Mouse (Mus musculus) hindbrain, embryonic 15.5 days (tissue): ENCODE measurements at regions not wholly inside any gene's neighbourhood (a gene's known extent, or its start where the extent isn't known, plus 50 kb on each side); places are given as distances from the start of the nearest gene placed in this dataset.

Source experiments
- ATAC-seq: fragments of 200-750 bp; cut with Nextera tagmentation; 2 replicates; pipeline ENCODE4 v1.8.0; 2017; ENCODE audit warnings: low read depth, moderate number of reproducible peaks, moderate TSS enrichment; ENCODE audit not compliant: low FRiP score
- H3K27ac ChIP-seq: fragments of 300-500 bp; sonication (generic); replicated peaks from 2 replicates; pipeline ENCODE4 v1.5.1; 2015; ENCODE audit warnings: mild to moderate bottlenecking, inconsistent platforms
- H3K27me3 ChIP-seq: fragments of 300-500 bp; sonication (generic); 2 replicates; pipeline ENCODE4 v1.6.1; 2015; ENCODE audit warnings: control low read depth, inconsistent platforms
- H3K36me3 ChIP-seq: fragments of 300-500 bp; sonication (generic); 2 replicates; pipeline ENCODE4 v1.6.1; 2015; ENCODE audit warnings: control low read depth, inconsistent platforms
- H3K4me1 ChIP-seq: fragments of 300-500 bp; sonication (generic); replicated peaks from 2 replicates; pipeline ENCODE4 v1.6.1; 2015; ENCODE audit warnings: control low read depth, inconsistent platforms
- H3K4me2 ChIP-seq: fragments of 300-500 bp; sonication (generic); 2 replicates; pipeline ENCODE4 v1.6.1; 2015; ENCODE audit warnings: moderate library complexity, mild to moderate bottlenecking, inconsistent platforms
- H3K4me3 ChIP-seq: fragments of 300-500 bp; sonication (generic); 2 replicates; pipeline ENCODE4 v1.5.1; 2015; ENCODE audit warnings: mild to moderate bottlenecking, inconsistent platforms
- H3K9ac ChIP-seq: fragments of 300-500 bp; sonication (generic); 2 replicates; pipeline ENCODE4 v1.6.1; 2015; ENCODE audit warnings: inconsistent platforms
- H3K9me3 ChIP-seq: fragments of 300-500 bp; sonication (generic); 2 replicates; pipeline ENCODE4 v1.6.1; 2016; ENCODE audit warnings: control low read depth, inconsistent platforms
- WGBS: fragments of 180-500 bp; shearing (Covaris S2); methylation state at CpG from one replicate; pipeline ENCODE4 v1.1.7; 2015; 5-methylcytosine and 5-hydroxymethylcytosine counted together

DNA sequence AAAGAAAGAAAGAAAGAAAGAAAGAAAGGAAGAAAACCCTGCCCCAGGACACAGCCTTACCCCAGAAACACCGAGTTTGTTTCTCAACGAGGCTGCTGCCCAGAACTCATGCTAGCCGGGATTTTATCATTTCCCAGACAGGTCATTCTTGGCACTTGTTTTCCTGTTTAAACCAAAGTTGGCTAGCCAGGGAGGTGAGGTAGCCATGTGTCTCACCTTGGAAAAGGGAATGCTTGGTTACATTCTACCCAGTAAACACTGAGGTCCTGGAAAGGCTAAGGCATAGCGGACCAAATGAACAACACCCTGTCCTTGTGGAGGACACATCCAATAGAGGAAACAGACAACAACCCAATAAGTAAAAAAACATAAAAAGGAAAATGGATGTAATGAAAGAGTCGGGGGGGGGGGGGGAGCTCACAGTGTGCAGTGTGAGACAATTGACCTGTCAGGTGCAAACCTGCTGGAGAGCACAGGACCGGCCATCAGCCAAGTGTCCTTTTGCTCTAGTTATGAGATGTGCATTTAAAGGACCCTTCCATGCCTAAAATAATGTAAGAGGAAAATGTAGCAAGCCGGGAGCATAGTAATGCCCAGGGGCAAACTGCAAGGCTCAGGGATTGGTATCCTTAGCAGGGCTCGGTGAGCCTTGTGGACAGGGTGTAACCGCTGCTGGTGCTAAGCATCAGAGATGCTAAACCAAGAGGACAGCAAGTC lies 78.2 kb upstream of the Fzd7 start:
- Histone ChIP-seq H3K4me2 (no peak overlapping the region), H3K36me3 (no peaks in the 10 kb centered on the region), H3K27me3 (no peaks in the 10 kb centered on the region), H3K27ac (no peak overlapping the region), H3K9me3 (no peaks in the 10 kb centered on the region), H3K4me3 (no peak overlapping the region), H3K9ac (no peak overlapping the region), H3K4me1 (no peaks in the 10 kb centered on the region)
- ATAC-seq = no peak
- 89% methylated on average over 9 of the region's 9 CpGs for WGBS

DNA sequence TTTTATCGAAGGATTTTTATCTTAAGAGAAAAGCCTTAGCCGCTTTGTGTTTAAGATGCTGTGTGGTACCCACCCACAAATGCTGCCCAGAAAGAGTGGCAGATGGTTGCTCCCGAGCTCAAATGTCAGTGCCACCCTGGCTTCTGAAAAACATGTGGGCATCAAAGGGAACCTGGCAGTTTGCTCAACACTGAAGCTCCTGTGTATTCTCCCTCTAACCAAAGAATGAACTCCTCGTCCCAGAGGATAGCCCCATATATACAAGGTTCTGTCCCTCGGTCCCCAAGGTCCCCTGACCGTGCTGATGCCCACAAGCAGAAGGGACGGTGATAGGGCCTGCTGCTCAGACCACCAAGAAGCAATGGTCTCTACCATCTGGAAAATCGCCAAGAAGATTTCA lies 76.9 kb upstream of the Fzd7 start:
- no peak overlapping the region for H3K9ac ChIP-seq
- no peak overlapping the region for H3K27ac ChIP-seq
- H3K4me2 ChIP-seq = no peak overlapping the region
- no peaks in the 10 kb centered on the region for H3K9me3 ChIP-seq
- H3K4me1 ChIP-seq = no peaks in the 10 kb centered on the region
- WGBS = 70% methylated on average over 8 of the region's 8 CpGs
- no peak for ATAC-seq
- H3K27me3 ChIP-seq = no peaks in the 10 kb centered on the region
- no peak overlapping the region for H3K4me3 ChIP-seq
- H3K36me3 ChIP-seq = no peaks in the 10 kb centered on the region

DNA sequence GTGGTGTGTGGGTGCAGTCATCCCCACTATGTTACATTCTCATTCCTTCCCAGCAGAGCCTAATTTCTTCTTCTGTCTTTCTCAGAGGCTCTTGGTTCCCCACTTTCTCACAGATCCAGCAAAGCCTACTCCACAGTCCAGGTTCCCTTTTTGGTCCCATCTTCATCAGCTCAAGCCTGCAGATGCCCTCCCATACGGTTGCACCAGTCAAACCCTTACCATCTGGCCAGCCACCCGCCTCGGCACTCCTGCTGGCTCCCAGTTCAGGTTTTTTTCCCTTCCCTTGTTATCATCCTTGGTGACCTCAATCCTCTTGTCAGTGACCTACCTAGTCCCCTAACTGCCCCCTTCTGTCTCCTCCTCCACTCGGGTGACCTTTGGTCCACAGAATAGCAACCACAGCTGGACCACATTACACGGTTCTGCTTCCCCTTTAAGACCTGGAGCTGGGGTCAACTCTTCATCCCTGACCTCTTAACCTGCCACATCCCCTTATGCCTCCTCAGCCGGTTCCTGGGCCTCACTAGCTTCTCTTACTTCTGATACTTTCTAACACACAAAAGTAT lies 75.4 kb upstream of the Fzd7 start:
- no peaks in the 10 kb centered on the region for H3K27me3 ChIP-seq
- 10% methylated on average over 6 of the region's 6 CpGs for WGBS
- no peaks in the 10 kb centered on the region for H3K4me1 ChIP-seq
- no peak for ATAC-seq
- no peak overlapping the region for H3K4me3 ChIP-seq
- no peak overlapping the region for H3K4me2 ChIP-seq
- H3K27ac ChIP-seq = no peak overlapping the region
- no peaks in the 10 kb centered on the region for H3K9me3 ChIP-seq
- H3K9ac ChIP-seq = no peak overlapping the region
- no peaks in the 10 kb centered on the region for H3K36me3 ChIP-seq

DNA sequence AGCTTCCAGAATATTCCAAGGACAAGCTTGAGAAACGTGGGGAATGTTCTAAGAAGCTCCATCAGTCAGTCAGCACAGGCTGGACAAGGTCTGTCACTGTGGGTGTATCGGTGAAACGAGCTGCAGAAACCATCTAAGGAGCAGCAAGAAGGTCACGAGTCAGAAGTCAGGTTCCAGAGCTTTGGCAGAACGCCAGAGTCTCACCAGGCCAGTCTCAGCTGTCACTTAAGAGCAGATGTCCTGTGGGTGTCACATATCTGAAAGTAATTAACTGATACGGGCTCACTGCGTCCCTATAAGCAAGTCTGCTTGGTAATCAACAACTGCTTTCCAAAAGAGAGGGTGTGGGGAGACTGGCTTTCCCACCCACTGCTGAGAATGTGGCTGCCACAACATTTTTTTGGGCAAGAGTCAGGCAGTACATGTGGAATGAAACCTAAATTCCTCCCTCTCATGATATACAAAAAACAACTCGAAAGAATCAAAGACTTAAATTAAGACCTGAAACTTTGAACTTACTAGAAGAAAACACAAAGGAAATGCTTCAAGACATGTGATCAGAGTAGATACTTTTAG lies 72.6 kb upstream of the Fzd7 start:
- Histone ChIP-seq H3K4me1 (peaks cover 7% of the 10 kb centered on the region; the same call in 1 of the 2 replicates), H3K4me3 (no peak overlapping the region), H3K27me3 (no peaks in the 10 kb centered on the region), H3K9me3 (no peaks in the 10 kb centered on the region), H3K27ac (no peak overlapping the region), H3K36me3 (no peaks in the 10 kb centered on the region), H3K9ac (no peak overlapping the region), H3K4me2 (no peak overlapping the region)
- no peak for ATAC-seq
- 36% methylated on average over 8 of the region's 8 CpGs for WGBS

DNA sequence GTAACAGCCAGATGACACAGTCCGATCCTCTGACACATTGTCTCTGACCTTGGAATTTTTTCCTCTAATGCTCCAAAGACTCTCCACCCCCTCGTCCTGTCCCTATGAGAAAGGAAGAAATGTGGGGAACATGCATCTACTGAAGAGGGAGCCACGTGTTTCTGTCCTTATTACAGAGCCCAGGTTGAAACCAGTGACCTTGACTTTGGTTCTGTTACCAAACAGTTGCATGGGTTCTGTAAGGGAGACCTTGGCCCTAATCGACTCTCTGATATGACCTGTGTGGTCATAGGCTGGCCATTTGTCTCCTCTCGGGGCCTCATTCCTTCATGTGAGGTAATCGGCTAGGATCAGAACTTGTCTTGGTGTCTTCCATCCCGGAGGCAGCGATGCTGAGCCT lies 69.0 kb upstream of the Fzd7 start:
- H3K9ac ChIP-seq = no peak overlapping the region
- no peak overlapping the region for H3K4me3 ChIP-seq
- no peaks in the 10 kb centered on the region for H3K27me3 ChIP-seq
- no peak overlapping the region for H3K4me2 ChIP-seq
- peaks cover 21% of the 10 kb centered on the region for H3K4me1 ChIP-seq
- H3K36me3 ChIP-seq = no peaks in the 10 kb centered on the region
- H3K27ac ChIP-seq = no peak overlapping the region
- no peak for ATAC-seq
- WGBS = 91% methylated on average over 8 of the region's 8 CpGs
- no peaks in the 10 kb centered on the region for H3K9me3 ChIP-seq

DNA sequence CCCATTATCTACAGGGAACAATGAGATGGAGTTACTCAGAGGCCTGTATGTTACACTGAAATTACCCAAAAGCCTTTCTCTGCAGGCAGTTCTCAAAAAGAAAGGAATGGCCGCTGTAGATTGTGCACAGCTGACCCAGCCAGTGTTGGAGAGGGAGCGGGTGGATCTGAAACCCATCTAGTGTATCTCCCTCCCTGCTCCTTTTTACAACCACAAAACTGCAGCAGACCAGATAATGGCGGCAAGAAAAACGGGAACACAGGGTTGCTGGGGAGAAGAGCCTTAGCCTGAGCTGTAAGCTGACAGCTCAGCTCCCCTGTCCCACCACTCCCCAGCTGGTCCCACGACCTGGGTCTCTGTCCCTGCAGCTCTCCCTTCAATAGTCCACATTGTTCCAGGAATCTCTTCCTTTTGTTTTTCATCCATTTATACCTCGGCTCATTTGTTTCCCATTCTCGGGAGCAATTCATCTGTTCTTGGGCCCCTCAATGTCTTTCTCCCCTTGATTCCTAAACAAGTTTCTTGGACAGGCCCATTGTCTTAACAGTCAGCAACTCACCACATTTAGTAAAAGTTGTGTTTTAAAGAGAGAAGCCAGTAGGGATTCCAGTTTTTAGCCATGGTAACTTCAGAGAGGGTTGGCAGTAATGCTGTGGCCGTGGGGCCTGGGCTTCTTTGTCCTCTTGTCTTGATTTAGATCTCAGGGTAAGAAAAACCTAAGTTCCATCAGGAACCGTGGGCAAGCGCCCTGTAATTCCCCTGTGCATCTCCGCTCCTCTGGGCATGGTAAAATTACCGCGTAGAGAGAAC lies 67.6 kb upstream of the Fzd7 start:
- Histone ChIP-seq H3K4me3 (no peak overlapping the region), H3K9ac (no peak overlapping the region), H3K27ac (0 out of 2 replicates have a peak overlapping the region, but pooled peaks have one; percentile 7), H3K27me3 (no peaks in the 10 kb centered on the region), H3K36me3 (no peaks in the 10 kb centered on the region), H3K4me1 (peaks cover 21% of the 10 kb centered on the region), H3K4me2 (no peak overlapping the region), H3K9me3 (no peaks in the 10 kb centered on the region)
- ATAC-seq = peak; percentile 60; the same call in 1 of the 2 replicates
- WGBS = 37% methylated on average over 13 of the region's 13 CpGs

DNA sequence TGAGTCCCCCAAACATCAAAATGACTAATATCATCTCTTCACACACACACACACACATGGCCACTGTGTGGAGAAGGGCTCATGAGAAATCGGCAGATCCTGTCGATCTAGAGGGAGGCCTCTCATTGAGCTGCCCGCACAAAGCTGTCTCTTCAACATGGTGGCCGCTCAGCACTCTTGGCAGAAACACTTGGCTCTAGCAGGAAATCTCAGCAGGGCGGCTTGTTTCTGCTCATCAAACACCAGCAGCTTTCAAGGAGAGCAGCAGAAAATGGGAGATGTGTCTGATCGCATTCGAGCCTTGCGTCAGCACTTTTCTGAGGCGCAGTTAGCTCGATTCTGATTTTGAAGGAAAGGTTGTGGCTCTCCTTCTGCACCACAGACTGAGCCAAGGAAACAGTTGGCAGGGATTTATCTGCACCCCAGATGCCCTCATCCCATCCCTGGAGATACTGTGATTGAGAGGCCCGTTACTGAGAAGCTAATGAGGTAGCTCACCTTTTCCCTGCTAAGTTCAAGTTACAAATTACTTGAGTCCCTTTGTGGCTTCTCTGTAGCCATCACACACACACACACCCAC lies 66.4 kb upstream of the Fzd7 start:
- Histone ChIP-seq H3K27me3 (no peaks in the 10 kb centered on the region), H3K4me2 (no peak overlapping the region), H3K4me3 (no peak overlapping the region), H3K27ac (peak overlapping the region; percentile 57), H3K9me3 (no peaks in the 10 kb centered on the region), H3K36me3 (no peaks in the 10 kb centered on the region), H3K9ac (no peak overlapping the region), H3K4me1 (peaks cover 21% of the 10 kb centered on the region)
- ATAC-seq = peak; percentile 35
- WGBS = 41% methylated on average over 11 of the region's 11 CpGs

DNA sequence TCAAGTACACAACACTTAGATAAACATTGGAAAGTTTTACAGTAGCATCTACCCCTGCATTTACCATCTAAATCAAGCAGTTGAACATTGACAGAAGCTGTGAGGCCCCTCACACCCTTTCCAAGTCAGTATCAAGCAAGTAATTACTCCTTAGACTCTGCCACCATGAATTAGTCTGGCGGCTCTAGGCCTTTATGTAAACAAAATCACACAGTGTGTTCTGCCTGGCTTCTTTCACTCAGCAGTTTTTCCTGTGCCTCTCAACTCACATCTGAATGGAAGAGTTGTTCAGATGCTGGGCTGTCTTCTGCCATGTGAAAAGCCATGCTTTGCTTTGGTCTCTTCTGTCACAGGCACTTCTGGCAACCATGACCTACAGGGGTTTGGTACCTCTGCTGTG lies 64.9 kb upstream of the Fzd7 start:
- Histone ChIP-seq H3K4me1 (peaks cover 21% of the 10 kb centered on the region), H3K9me3 (no peaks in the 10 kb centered on the region), H3K36me3 (no peaks in the 10 kb centered on the region), H3K9ac (no peak overlapping the region), H3K4me2 (no peak overlapping the region), H3K27me3 (0 out of 2 replicates have a peak, but pooled peaks cover 3% of the 10 kb centered on the region), H3K4me3 (no peak overlapping the region), H3K27ac (no peak overlapping the region)
- WGBS = 58% methylated on average over 1 of the region's 1 CpGs
- ATAC-seq = no peak

DNA sequence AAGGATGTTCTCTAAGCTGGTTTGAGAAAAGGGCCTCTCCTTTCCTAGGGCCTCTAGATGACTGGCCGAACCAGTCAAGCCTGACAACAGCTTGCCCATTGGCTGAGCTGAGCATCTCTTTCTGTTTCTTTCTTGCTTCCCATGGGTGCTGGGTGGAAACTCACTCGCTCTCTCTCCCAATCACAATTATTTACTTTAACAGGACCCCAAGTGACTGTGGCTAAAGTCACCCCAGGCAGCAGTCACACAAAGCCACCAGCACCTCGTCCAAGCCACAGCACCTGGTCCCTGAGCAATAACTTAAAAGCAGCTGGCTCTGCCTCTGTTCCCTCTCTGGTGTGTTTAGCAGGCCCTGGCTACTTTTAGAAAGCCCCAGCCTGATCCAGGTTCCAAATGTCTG lies 64.3 kb upstream of the Fzd7 start:
- WGBS = 61% methylated on average over 3 of the region's 3 CpGs
- no peak for ATAC-seq
- Histone ChIP-seq H3K4me2 (no peak overlapping the region), H3K9ac (no peak overlapping the region), H3K4me1 (peaks cover 26% of the 10 kb centered on the region), H3K9me3 (no peaks in the 10 kb centered on the region), H3K4me3 (no peak overlapping the region), H3K36me3 (no peaks in the 10 kb centered on the region), H3K27me3 (0 out of 2 replicates have a peak, but pooled peaks cover 3% of the 10 kb centered on the region), H3K27ac (no peak overlapping the region)

DNA sequence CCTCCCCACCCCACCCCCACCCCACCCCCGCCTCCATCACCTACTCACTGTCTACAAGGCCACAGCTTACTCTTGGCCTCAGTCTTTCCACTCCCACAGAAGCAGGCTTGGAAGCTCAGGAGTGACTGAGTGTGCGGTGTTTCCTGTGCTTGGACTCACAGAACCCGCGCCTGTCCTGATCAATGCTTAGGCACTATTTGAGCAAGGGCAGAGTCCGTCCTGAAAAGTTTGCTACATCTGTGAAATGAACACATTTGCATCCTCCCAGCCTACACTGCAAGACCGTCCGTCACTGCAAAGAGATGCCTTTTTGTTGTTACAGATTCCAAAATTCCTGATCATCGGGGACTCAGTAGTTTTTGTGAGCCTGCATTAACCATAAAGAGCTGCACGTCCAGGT lies 63.5 kb upstream of the Fzd7 start:
- Histone ChIP-seq H3K27ac (no peak overlapping the region), H3K9me3 (no peaks in the 10 kb centered on the region), H3K4me1 (peaks cover 27% of the 10 kb centered on the region), H3K27me3 (0 out of 2 replicates have a peak, but pooled peaks cover 3% of the 10 kb centered on the region), H3K4me3 (no peak overlapping the region), H3K4me2 (no peak overlapping the region), H3K9ac (no peak overlapping the region), H3K36me3 (no peaks in the 10 kb centered on the region)
- WGBS = 89% methylated on average over 9 of the region's 9 CpGs
- no peak for ATAC-seq

DNA sequence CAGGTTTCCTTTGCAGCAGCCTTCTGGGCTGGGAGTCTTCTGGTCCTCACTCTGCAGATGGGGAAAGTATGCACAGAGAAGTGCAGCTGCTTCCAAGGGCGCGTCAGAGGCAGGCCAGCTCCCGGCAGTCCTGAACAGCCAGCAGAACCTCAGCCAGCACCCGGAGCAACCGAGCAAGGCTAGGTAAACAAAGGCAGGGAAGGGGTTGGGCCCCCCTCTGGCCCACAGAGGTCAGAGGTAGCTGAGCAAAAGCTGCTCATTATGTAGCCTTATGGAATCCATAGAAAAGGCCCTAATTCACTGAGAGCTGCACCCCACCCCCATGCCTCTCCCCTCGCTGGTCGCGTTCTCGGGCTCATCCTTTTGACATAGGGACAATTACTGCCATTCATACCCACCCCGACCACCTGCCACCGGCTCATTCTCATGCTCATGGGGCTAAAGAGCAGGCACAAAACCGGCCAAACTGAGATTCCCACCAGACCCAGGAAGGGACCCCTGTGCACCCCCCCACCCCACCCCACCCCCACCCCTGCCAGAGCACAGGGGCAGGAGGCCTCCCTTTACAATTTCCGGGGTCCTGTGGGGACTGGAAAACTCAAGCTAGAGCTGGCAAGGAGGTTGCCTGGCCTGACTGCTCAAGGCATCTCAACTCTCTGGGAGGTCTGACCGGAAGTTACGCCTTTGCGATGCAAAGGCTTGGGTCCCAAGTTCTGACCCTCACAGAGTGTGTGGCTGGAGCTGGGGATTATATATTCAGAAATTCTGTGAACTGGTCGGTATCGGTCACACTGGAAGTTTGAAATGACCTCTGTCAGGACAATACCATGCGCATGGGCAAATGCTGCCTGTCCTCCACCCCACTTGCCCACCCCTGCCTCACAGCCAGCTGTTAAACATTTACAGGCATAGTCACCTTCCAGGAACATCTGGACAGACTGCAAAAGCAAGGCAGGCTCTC lies 59.0 kb upstream of the Fzd7 start:
- no peak overlapping the region for H3K4me2 ChIP-seq
- no peaks in the 10 kb centered on the region for H3K9me3 ChIP-seq
- 0 out of 2 replicates have a peak overlapping the region, but pooled peaks have one; percentile 9 for H3K27ac ChIP-seq
- 14% methylated on average over 19 of the region's 19 CpGs for WGBS
- H3K27me3 ChIP-seq = 0 out of 2 replicates have a peak, but pooled peaks cover 3% of the 10 kb centered on the region
- H3K4me3 ChIP-seq = no peak overlapping the region
- no peak overlapping the region for H3K9ac ChIP-seq
- H3K36me3 ChIP-seq = no peaks in the 10 kb centered on the region
- H3K4me1 ChIP-seq = peaks cover 6% of the 10 kb centered on the region; the same call in 1 of the 2 replicates
- ATAC-seq = peak; percentile 45
